Mouse (Mus musculus) cerebellum, adult (tissue): ENCODE measurements at regions not wholly inside any gene's neighbourhood (a gene's known extent, or its start where the extent isn't known, plus 50 kb on each side); places are given as distances from the start of the nearest gene placed in this dataset.

ENCODE experiments used
- ATAC-seq: cut with Nextera tagmentation; 2 replicates; pipeline ENCODE4 v1.9.2; 2017; ENCODE audit warnings: mild to moderate bottlenecking, moderate library complexity, mixed read lengths; ENCODE audit not compliant: insufficient number of reproducible peaks, low FRiP score, low TSS enrichment

- ATAC-seq: 0 out of 2 replicates have a peak, but pooled peaks have one; percentile 31
These were observed 110.4 kb downstream of the Dsel start for GRCm38 (mm10) chr1:111754263-111754857.
